Mouse (Mus musculus): ENCODE measurements around the gene Vstm4. TPM values are rescaled to one million over a fixed set of nuclear protein-coding genes. Genes with fewer than 3 reads are reported as not detected.

Gene Vstm4
- polyA plus RNA-seq, 1 experiment from 2014 or later, result 43.6 TPM

- Histone ChIP-seq H3K27me3 (ENCODE audit: control insufficient read depth, insufficient read depth, low read length) (no peaks in the 10 kb centered on the region), H3K27ac (ENCODE audit: low read length) (no peak overlapping the region), H3K4me1 (ENCODE audit: control insufficient read depth, insufficient read depth, low read length) (peaks cover 13% of the 10 kb centered on the region), H3K36me3 (ENCODE audit: control insufficient read depth, insufficient read depth, low read length) (peaks cover 10% of the 10 kb centered on the region; the same call in 1 of the 2 replicates), H3K4me3 (ENCODE audit: low read depth, low read length) (no peak overlapping the region), H3K9me3 (ENCODE audit: control insufficient read depth, low read depth, low read length) (no peaks in the 10 kb centered on the region), H3K9ac (replicated peaks; ENCODE audit: low read depth, low read length) (no peak overlapping the region), H3K4me2 (replicated peaks; ENCODE audit: low read depth, low read length) (no peak overlapping the region)
- no peak for ATAC-seq (ENCODE audit: insufficient number of reproducible peaks, insufficient read depth, low FRiP score, low read depth)
- WGBS, result 68% methylated on average over 3 of the region's 3 CpGs
Measured at GRCm38 (mm10) chr14:32865331-32865730, 8.8 kb downstream of the Vstm4 start.

DNA sequence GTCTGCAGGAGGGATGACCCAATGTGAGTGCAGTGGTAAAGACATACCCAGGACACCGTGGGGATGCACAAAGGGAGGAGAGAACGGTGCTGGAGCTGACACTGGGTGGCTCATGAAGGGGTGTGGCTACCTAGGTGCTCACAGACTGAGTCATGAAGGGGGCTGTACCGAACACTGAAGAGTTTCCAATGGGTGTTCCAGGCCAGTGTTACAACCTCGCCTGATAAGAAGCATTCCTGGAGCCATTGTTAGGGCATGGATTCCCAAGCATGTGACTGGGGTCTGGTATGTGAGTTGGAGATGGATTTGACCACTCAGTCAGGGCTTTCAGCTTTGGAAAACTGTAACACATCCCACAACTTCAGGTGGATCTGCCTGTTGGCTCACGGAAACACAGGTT lies 15.4 kb downstream of the Vstm4 start:
- WGBS, result 76% methylated on average over 5 of the region's 5 CpGs
- no peak overlapping the region for H3K4me2 ChIP-seq (replicated peaks; ENCODE audit: low read depth, low read length)

GRCm38 (mm10) chr14:32877549-32877948 lies 21.0 kb downstream of the Vstm4 start:
- H3K4me2 ChIP-seq (replicated peaks; ENCODE audit: low read depth, low read length), result no peak overlapping the region

More for the DNA sequence above, 15.4 kb downstream of the Vstm4 start:
- Histone ChIP-seq H3K27ac (ENCODE audit: low read length) (no peak overlapping the region), H3K9me3 (ENCODE audit: control insufficient read depth, low read depth, low read length) (no peaks in the 10 kb centered on the region), H3K27me3 (ENCODE audit: control insufficient read depth, insufficient read depth, low read length) (no peaks in the 10 kb centered on the region), H3K4me3 (ENCODE audit: low read depth, low read length) (no peak overlapping the region), H3K4me1 (ENCODE audit: control insufficient read depth, insufficient read depth, low read length) (no peaks in the 10 kb centered on the region), H3K36me3 (ENCODE audit: control insufficient read depth, insufficient read depth, low read length) (no peaks in the 10 kb centered on the region), H3K9ac (replicated peaks; ENCODE audit: low read depth, low read length) (no peak overlapping the region)
- no peak for ATAC-seq (ENCODE audit: insufficient number of reproducible peaks, insufficient read depth, low FRiP score, low read depth)

GRCm38 (mm10) chr14:32880332-32880731 lies 23.8 kb downstream of the Vstm4 start:
- WGBS, result 81% methylated on average over 5 of the region's 5 CpGs
- H3K9ac ChIP-seq (replicated peaks; ENCODE audit: low read depth, low read length), result no peak overlapping the region
- H3K27ac ChIP-seq (ENCODE audit: low read length), result no peak overlapping the region
- ATAC-seq (ENCODE audit: insufficient number of reproducible peaks, insufficient read depth, low FRiP score, low read depth), result no peak
- H3K4me1 ChIP-seq (ENCODE audit: control insufficient read depth, insufficient read depth, low read length), result no peaks in the 10 kb centered on the region
- no peaks in the 10 kb centered on the region for H3K9me3 ChIP-seq (ENCODE audit: control insufficient read depth, low read depth, low read length)
- H3K36me3 ChIP-seq (ENCODE audit: control insufficient read depth, insufficient read depth, low read length), result no peaks in the 10 kb centered on the region
- H3K27me3 ChIP-seq (ENCODE audit: control insufficient read depth, insufficient read depth, low read length), result no peaks in the 10 kb centered on the region
- no peak overlapping the region for H3K4me2 ChIP-seq (replicated peaks; ENCODE audit: low read depth, low read length)
- no peak overlapping the region for H3K4me3 ChIP-seq (ENCODE audit: low read depth, low read length)

More at GRCm38 (mm10) chr14:32877549-32877948, 21.0 kb downstream of the Vstm4 start:
- H3K4me3 ChIP-seq (ENCODE audit: low read depth, low read length), result no peak overlapping the region
- no peaks in the 10 kb centered on the region for H3K9me3 ChIP-seq (ENCODE audit: control insufficient read depth, low read depth, low read length)
- no peaks in the 10 kb centered on the region for H3K27me3 ChIP-seq (ENCODE audit: control insufficient read depth, insufficient read depth, low read length)
- no peaks in the 10 kb centered on the region for H3K36me3 ChIP-seq (ENCODE audit: control insufficient read depth, insufficient read depth, low read length)
- no peaks in the 10 kb centered on the region for H3K4me1 ChIP-seq (ENCODE audit: control insufficient read depth, insufficient read depth, low read length)
- ATAC-seq (ENCODE audit: insufficient number of reproducible peaks, insufficient read depth, low FRiP score, low read depth), result no peak
- 51% methylated on average over 6 of the region's 6 CpGs for WGBS
- H3K27ac ChIP-seq (ENCODE audit: low read length), result no peak overlapping the region
- H3K9ac ChIP-seq (replicated peaks; ENCODE audit: low read depth, low read length), result no peak overlapping the region

DNA sequence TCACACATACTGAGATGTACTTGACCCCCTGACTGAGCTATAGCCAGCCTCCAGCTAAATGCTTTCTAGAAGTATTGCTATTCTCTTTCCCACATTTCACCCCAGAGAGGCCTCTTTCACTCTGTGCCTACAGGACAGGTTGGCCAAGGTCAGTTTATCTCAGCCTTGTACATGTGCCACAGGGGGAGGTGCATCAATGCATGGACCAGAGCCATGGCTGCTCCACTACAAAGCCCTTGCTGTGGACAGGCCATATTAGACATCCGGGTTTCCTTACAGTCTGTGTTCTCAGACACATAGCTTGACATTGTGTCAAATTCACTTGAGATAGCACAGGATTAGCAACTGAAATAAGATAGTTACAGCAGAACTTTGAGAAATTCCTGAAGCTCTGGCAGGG lies 25.1 kb downstream of the Vstm4 start:
- no peaks in the 10 kb centered on the region for H3K9me3 ChIP-seq (ENCODE audit: control insufficient read depth, low read depth, low read length)
- H3K36me3 ChIP-seq (ENCODE audit: control insufficient read depth, insufficient read depth, low read length), result no peaks in the 10 kb centered on the region
- no peaks in the 10 kb centered on the region for H3K27me3 ChIP-seq (ENCODE audit: control insufficient read depth, insufficient read depth, low read length)
- H3K9ac ChIP-seq (replicated peaks; ENCODE audit: low read depth, low read length), result no peak overlapping the region
- H3K4me1 ChIP-seq (ENCODE audit: control insufficient read depth, insufficient read depth, low read length), result no peaks in the 10 kb centered on the region
- H3K4me2 ChIP-seq (replicated peaks; ENCODE audit: low read depth, low read length), result no peak overlapping the region
- no peak overlapping the region for H3K4me3 ChIP-seq (ENCODE audit: low read depth, low read length)
- H3K27ac ChIP-seq (ENCODE audit: low read length), result no peak overlapping the region
- 58% methylated on average over 1 of the region's 1 CpGs for WGBS
- no peak for ATAC-seq (ENCODE audit: insufficient number of reproducible peaks, insufficient read depth, low FRiP score, low read depth)

- H3K27ac ChIP-seq (ENCODE audit: low read length), result no peak overlapping the region
- H3K4me3 ChIP-seq (ENCODE audit: low read depth, low read length), result no peak overlapping the region
- H3K4me2 ChIP-seq (replicated peaks; ENCODE audit: low read depth, low read length), result no peak overlapping the region
- ATAC-seq (ENCODE audit: insufficient number of reproducible peaks, insufficient read depth, low FRiP score, low read depth), result no peak
- H3K9ac ChIP-seq (replicated peaks; ENCODE audit: low read depth, low read length), result no peak overlapping the region
- H3K36me3 ChIP-seq (ENCODE audit: control insufficient read depth, insufficient read depth, low read length), result 0 out of 2 replicates have a peak, but pooled peaks cover 2% of the 10 kb centered on the region
- WGBS, result 43% methylated on average over 6 of the region's 6 CpGs
- H3K27me3 ChIP-seq (ENCODE audit: control insufficient read depth, insufficient read depth, low read length), result no peaks in the 10 kb centered on the region
- H3K4me1 ChIP-seq (ENCODE audit: control insufficient read depth, insufficient read depth, low read length), result no peaks in the 10 kb centered on the region
- no peaks in the 10 kb centered on the region for H3K9me3 ChIP-seq (ENCODE audit: control insufficient read depth, low read depth, low read length)
Measured at GRCm38 (mm10) chr14:32888876-32889674, 32.5 kb downstream of the Vstm4 start.

DNA sequence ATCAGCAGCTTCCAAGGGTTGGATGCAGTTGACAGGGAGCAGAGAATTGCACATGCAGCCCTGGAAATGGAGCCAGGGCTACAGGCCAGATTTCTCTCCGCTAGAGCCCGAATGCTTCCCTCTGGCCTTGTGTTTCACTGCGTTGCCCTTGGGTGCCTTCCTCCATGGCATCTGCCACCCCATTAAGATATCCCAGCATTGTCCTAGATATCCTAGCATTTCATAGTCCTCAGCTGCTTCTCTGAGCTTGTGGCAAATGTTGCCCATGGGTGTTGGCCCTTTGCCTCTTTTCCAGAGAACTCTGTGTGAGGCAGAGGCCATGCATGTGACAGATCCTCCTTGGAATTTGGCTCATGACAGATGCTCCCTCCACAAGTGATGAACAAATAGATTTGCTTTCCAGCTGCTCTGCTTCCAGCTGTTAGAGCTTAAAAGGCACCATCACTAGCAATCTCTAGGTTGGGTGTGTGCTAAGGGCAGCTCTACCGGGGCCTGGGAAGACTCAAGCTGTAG lies 37.8 kb downstream of the Vstm4 start:
- H3K9ac ChIP-seq (replicated peaks; ENCODE audit: low read depth, low read length), result no peak overlapping the region
- no peak overlapping the region for H3K27ac ChIP-seq (ENCODE audit: low read length)

DNA sequence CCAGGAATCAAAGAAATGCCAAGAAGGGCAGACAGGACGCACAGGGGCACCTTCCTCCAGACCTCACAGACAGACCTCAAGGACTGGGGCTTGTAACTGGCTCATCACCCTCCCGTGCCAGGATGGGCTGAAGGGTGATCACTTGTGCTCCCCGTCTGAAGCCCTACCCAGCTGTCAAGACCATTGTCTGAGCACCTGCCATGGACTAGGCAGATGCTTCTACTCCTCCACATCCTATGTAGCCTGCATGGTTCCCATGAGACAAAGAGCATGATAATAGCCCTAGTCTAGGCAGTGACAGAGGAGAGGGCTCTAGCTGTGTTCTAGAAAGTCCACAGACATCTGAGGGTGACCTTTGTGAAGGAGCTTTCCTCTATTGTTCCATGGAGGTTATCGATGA lies 38.3 kb downstream of the Vstm4 start:
- Histone ChIP-seq H3K27ac (ENCODE audit: low read length) (no peak overlapping the region), H3K4me1 (ENCODE audit: control insufficient read depth, insufficient read depth, low read length) (no peaks in the 10 kb centered on the region), H3K9ac (replicated peaks; ENCODE audit: low read depth, low read length) (no peak overlapping the region), H3K4me2 (replicated peaks; ENCODE audit: low read depth, low read length) (no peak overlapping the region), H3K27me3 (ENCODE audit: control insufficient read depth, insufficient read depth, low read length) (no peaks in the 10 kb centered on the region), H3K4me3 (ENCODE audit: low read depth, low read length) (no peak overlapping the region), H3K9me3 (ENCODE audit: control insufficient read depth, low read depth, low read length) (no peaks in the 10 kb centered on the region), H3K36me3 (ENCODE audit: control insufficient read depth, insufficient read depth, low read length) (0 out of 2 replicates have a peak, but pooled peaks cover 3% of the 10 kb centered on the region)
- WGBS, result 81% methylated on average over 4 of the region's 4 CpGs
- no peak for ATAC-seq (ENCODE audit: insufficient number of reproducible peaks, insufficient read depth, low FRiP score, low read depth)

More for the DNA sequence above, 37.8 kb downstream of the Vstm4 start:
- no peaks in the 10 kb centered on the region for H3K27me3 ChIP-seq (ENCODE audit: control insufficient read depth, insufficient read depth, low read length)
- no peak overlapping the region for H3K4me2 ChIP-seq (replicated peaks; ENCODE audit: low read depth, low read length)
- 0 out of 2 replicates have a peak, but pooled peaks cover 3% of the 10 kb centered on the region for H3K36me3 ChIP-seq (ENCODE audit: control insufficient read depth, insufficient read depth, low read length)
- no peak overlapping the region for H3K4me3 ChIP-seq (ENCODE audit: low read depth, low read length)
- WGBS, result 73% methylated on average over 4 of the region's 4 CpGs
- no peaks in the 10 kb centered on the region for H3K4me1 ChIP-seq (ENCODE audit: control insufficient read depth, insufficient read depth, low read length)
- H3K9me3 ChIP-seq (ENCODE audit: control insufficient read depth, low read depth, low read length), result no peaks in the 10 kb centered on the region
- no peak for ATAC-seq (ENCODE audit: insufficient number of reproducible peaks, insufficient read depth, low FRiP score, low read depth)

All from stomach, embryonic 14.5 days (tissue).